Mouse (Mus musculus): ENCODE data around the gene Syde2. TPM values are rescaled to one million over a fixed set of nuclear protein-coding genes. Genes with fewer than 3 reads are reported as not detected.

Gene Syde2
- total and polyA plus RNA-seq, 3 experiments: 7.5 to 15.8 (median 13.8) TPM

DNA sequence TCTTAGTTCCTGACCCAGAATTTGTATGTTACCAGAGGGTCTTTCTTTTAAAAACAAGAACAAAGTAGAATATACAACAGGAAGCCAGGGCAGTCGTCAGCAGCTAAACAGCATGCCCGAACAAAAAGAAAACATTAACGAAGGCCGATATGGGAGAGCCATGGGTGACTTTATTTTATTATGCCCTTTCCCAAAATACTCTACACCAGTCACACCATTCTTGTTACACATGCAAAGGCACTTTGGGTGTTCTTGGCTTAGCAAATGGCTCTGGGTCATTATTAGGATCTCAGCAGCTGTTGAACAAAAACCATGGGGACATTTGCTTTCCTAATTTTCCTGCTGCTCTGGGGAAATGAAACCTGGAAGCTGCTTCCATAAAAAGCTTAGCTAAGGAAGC is 81.6 kb downstream of the Syde2 start:
- no peaks in the 10 kb centered on the region for H3K36me3 ChIP-seq (ENCODE audit: control insufficient read depth, insufficient read depth, low read length)
- H3K27ac ChIP-seq: no peak overlapping the region
- no peak overlapping the region for H3K4me3 ChIP-seq

More for the DNA sequence above, 81.6 kb downstream of the Syde2 start:
- DNase-seq: peak in 1 of 2 experiments; percentile 0
- WGBS: 68% methylated on average over 4 of the region's 4 CpGs
- TF ChIP-seq EP300 (IDR thresholded peaks at IDR 0.05; ENCODE audit: insufficient read depth, low read depth, low read length) (no peak), POLR2A (IDR thresholded peaks at IDR 0.05; ENCODE audit: insufficient read depth, low read depth, low read length) (no peak), CTCF (IDR thresholded peaks at IDR 0.05) (no peak)
- Histone ChIP-seq H3K4me1 (ENCODE audit: control insufficient read depth, insufficient read depth, low read length) (no peaks in the 10 kb centered on the region; the same call in 1 of the 2 replicates), H3K27me3 (ENCODE audit: control insufficient read depth, insufficient read depth, low read length) (no peaks in the 10 kb centered on the region), H3K9ac (ENCODE audit: low read depth, low read length) (no peak overlapping the region), H3K79me2 (replicated peaks; ENCODE audit: control insufficient read depth, insufficient read depth, low read length) (no peaks in the 10 kb centered on the region)
- intact Hi-C loops (cut with DNase I): no loop called here

Other genes starting within 250 kb of the Syde2 start
- 1 to 10 TPM; 5.4 to 5.9 TPM for gene Ddah1, start 229.2 kb upstream of the Syde2 start, total RNA-seq (2021)
- gene Ddah1, start 229.2 kb upstream of the Syde2 start, polyA plus RNA-seq (2012; rRNA removed): 4.5 and 15.8 TPM in 2 replicates
- gene Bcl10, start 65.1 kb upstream of the Syde2 start, total RNA-seq (2021): 10 to 100 TPM; 17.7 to 19.3 TPM
- gene Bcl10, start 65.1 kb upstream of the Syde2 start, polyA plus RNA-seq (2012; rRNA removed): 11.0 and 14.0 TPM in 2 replicates
- gene 2410004B18Rik, start 49.9 kb upstream of the Syde2 start, total RNA-seq (2021): 10 to 100 TPM; 17.9 to 20.8 TPM
- 9.0 and 9.2 TPM in 2 replicates for gene 2410004B18Rik, start 49.9 kb upstream of the Syde2 start, polyA plus RNA-seq (2012; rRNA removed)
- not detected for gene Wdr63, start 120.3 kb downstream of the Syde2 start, total RNA-seq (2021)
- gene Wdr63, start 120.3 kb downstream of the Syde2 start, polyA plus RNA-seq (2012; rRNA removed): 0.53 TPM in 1 of 2 replicates, not detected in the other
- not detected for gene Mcoln3, start 129.6 kb downstream of the Syde2 start, total RNA-seq (2021)
- not detected in 2 replicates for gene Mcoln3, start 129.6 kb downstream of the Syde2 start, polyA plus RNA-seq (2012; rRNA removed)
- gene Mcoln2, start 162.0 kb downstream of the Syde2 start, total RNA-seq (2021): under 1 TPM in 1 of 2 experiments, not detected in 1; 0.18 TPM
- 0.41 TPM in 1 of 2 replicates, not detected in the other for gene Mcoln2, start 162.0 kb downstream of the Syde2 start, polyA plus RNA-seq (2012; rRNA removed)
- gene Lpar3, start 233.1 kb downstream of the Syde2 start, total RNA-seq (2021): under 1 TPM; 0.10 to 0.32 TPM
- 0.68 and 1.2 TPM in 2 replicates for gene Lpar3, start 233.1 kb downstream of the Syde2 start, polyA plus RNA-seq (2012; rRNA removed)